Mouse (Mus musculus): ENCODE measurements around the gene Abcf3.

GRCm38 (mm10) chr16:20511277-20511847, 37.0 kb upstream of the Abcf3 start:
- TF ChIP-seq FLI1 (IDR thresholded peaks at IDR 0.05; ENCODE audit: low read length), result no peak
- no peak for TF ChIP-seq GATA1 (IDR thresholded peaks at IDR 0.05; ENCODE audit: borderline replicate concordance, low read length)
